Mouse (Mus musculus) limb, embryonic 11.5 days (tissue): Measurements from ENCODE around the gene Serpine2. TPM values are rescaled to one million over a fixed set of nuclear protein-coding genes. Genes with fewer than 3 reads are reported as not detected.

Experiments used
- ATAC-seq: fragments of 200-750 bp; cut with Nextera tagmentation; 2 replicates; pipeline ENCODE4 v1.8.0; 2017; ENCODE audit warnings: low read depth; ENCODE audit not compliant: insufficient number of reproducible peaks, low FRiP score, low TSS enrichment
- DNase-seq: peaks from one replicate; pipeline ENCODE4 v3.0.0-alpha.2; 2015; ENCODE audit warnings: low spot score
- H3K27ac ChIP-seq: fragments of 300-500 bp; sonication (generic); replicated peaks from 2 replicates; pipeline ENCODE4 v1.5.1; 2014; ENCODE audit warnings: low read depth, mild to moderate bottlenecking, low read length
- H3K27me3 ChIP-seq: fragments of 300-500 bp; sonication (generic); 2 replicates; pipeline ENCODE4 v1.6.1; 2014; ENCODE audit warnings: mild to moderate bottlenecking, low read length, mixed read lengths; ENCODE audit not compliant: control insufficient read depth, insufficient read depth
- H3K36me3 ChIP-seq: fragments of 300-500 bp; sonication (generic); 2 replicates; pipeline ENCODE4 v1.6.1; 2014; ENCODE audit warnings: mild to moderate bottlenecking, low read length, moderate library complexity, mixed read lengths; ENCODE audit not compliant: control insufficient read depth, insufficient read depth
- H3K4me1 ChIP-seq: fragments of 300-500 bp; sonication (generic); 2 replicates; pipeline ENCODE4 v1.6.1; 2014; ENCODE audit warnings: low read length, mixed read lengths; ENCODE audit not compliant: control insufficient read depth, insufficient read depth
- H3K4me2 ChIP-seq: fragments of 300-500 bp; sonication (generic); 2 replicates; pipeline ENCODE4 v1.6.1; 2014; ENCODE audit warnings: low read depth, mild to moderate bottlenecking, moderate library complexity; ENCODE audit not compliant: severe bottlenecking
- H3K4me3 ChIP-seq: fragments of 300-500 bp; sonication (generic); 2 replicates; pipeline ENCODE4 v1.5.1; 2014; ENCODE audit warnings: low read depth, low read length
- H3K9ac ChIP-seq: fragments of 300-500 bp; sonication (generic); 2 replicates; pipeline ENCODE4 v1.6.1; 2014; ENCODE audit warnings: mild to moderate bottlenecking, low read length
- H3K9me3 ChIP-seq: fragments of 300-500 bp; sonication (generic); 2 replicates; pipeline ENCODE4 v1.6.1; 2016; ENCODE audit warnings: low read length; ENCODE audit not compliant: control insufficient read depth
- WGBS: fragments of 180-500 bp; shearing (Covaris S2); extraction: QIAGEN DNeasy Blood & Tissue Kit; methylation state at CpG from one replicate; pipeline ENCODE4 v1.1.7; 2014; 5-methylcytosine and 5-hydroxymethylcytosine counted together
- polyA plus RNA-seq: library from polyadenylated mRNA; unstranded; fragments of >200 nt; fragmentation: Nextera tagmentation; extraction: Ambion mirVana; gene quantifications from 2 replicates; pipeline ENCODE4 v1.2.1, GENCODE M21; 2014

Gene Serpine2
- polyA plus RNA-seq, 1 experiment from 2014 or later: 165 TPM

DNA sequence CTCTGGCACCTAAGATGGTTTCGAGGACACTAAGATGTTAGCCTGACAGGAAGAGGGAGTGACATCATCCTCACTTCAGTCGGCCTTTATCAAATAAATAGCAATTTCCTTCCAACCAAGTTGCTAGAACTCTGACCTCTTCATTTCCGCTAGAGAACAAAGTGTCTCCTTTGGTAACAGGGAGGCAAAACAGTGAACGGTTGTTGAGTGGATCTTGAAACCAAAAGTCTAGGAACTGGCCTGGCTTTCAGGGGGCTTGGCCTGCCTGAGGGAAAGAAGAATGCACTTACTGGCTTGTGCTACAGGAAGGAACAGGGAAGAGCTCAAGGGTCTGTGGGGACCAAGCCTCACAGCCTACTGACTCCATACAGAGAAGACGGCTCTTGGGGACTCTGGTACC is 109.8 kb downstream of the Serpine2 start:
- H3K27me3 ChIP-seq: no peaks in the 10 kb centered on the region
- no peaks in the 10 kb centered on the region for H3K9me3 ChIP-seq
- no peak overlapping the region for H3K9ac ChIP-seq
- ATAC-seq: no peak
- H3K4me3 ChIP-seq: no peak overlapping the region
- no peak for DNase-seq
- no peaks in the 10 kb centered on the region for H3K36me3 ChIP-seq
- H3K4me1 ChIP-seq: no peaks in the 10 kb centered on the region
- WGBS: 85% methylated on average over 5 of the region's 5 CpGs
- H3K27ac ChIP-seq: no peak overlapping the region
- no peak overlapping the region for H3K4me2 ChIP-seq

DNA sequence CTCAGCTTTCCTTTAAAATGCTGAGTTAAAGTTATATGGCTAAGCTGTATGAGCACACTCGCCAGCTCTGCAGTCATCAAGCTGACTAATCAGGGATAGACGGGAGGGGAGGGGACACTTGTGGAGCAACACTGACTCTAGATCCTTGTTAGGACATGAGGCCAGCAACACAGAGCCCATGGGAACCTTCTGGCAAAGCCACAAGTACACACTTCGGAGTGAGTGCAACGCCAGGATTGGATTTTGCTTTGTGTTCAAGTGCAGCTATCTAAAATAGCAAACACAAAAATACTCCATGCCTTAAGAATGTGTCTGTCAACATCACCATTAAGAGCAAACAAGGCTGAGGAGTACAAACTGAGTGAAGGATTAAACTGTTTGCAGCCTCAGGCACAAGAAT is 114.9 kb downstream of the Serpine2 start:
- 88% methylated on average over 4 of the region's 4 CpGs for WGBS
- no peak overlapping the region for H3K4me3 ChIP-seq
- DNase-seq: no peak
- no peaks in the 10 kb centered on the region for H3K27me3 ChIP-seq
- no peaks in the 10 kb centered on the region for H3K36me3 ChIP-seq
- no peaks in the 10 kb centered on the region for H3K4me1 ChIP-seq
- no peak overlapping the region for H3K9ac ChIP-seq
- no peak for ATAC-seq
- H3K4me2 ChIP-seq: no peak overlapping the region
- no peaks in the 10 kb centered on the region for H3K9me3 ChIP-seq
- no peak overlapping the region for H3K27ac ChIP-seq

Other genes starting within 250 kb of the Serpine2 start
- 0.67 and 0.88 TPM in 2 replicates for gene Ap1s3, start 189.2 kb downstream of the Serpine2 start, polyA plus RNA-seq
- gene Mrpl44, start 85.2 kb downstream of the Serpine2 start, polyA plus RNA-seq: 50.1 and 53.2 TPM in 2 replicates
- gene Wdfy1, start 85.0 kb downstream of the Serpine2 start, polyA plus RNA-seq: 29.8 TPM in 2 replicates